Mouse (Mus musculus): ENCODE data around the gene Pip5k1c. TPM values are rescaled to one million over a fixed set of nuclear protein-coding genes. Genes with fewer than 3 reads are reported as not detected.

The Pip5k1c gene
- polyA plus RNA-seq, 1 experiment, result 70.7 TPM

DNA sequence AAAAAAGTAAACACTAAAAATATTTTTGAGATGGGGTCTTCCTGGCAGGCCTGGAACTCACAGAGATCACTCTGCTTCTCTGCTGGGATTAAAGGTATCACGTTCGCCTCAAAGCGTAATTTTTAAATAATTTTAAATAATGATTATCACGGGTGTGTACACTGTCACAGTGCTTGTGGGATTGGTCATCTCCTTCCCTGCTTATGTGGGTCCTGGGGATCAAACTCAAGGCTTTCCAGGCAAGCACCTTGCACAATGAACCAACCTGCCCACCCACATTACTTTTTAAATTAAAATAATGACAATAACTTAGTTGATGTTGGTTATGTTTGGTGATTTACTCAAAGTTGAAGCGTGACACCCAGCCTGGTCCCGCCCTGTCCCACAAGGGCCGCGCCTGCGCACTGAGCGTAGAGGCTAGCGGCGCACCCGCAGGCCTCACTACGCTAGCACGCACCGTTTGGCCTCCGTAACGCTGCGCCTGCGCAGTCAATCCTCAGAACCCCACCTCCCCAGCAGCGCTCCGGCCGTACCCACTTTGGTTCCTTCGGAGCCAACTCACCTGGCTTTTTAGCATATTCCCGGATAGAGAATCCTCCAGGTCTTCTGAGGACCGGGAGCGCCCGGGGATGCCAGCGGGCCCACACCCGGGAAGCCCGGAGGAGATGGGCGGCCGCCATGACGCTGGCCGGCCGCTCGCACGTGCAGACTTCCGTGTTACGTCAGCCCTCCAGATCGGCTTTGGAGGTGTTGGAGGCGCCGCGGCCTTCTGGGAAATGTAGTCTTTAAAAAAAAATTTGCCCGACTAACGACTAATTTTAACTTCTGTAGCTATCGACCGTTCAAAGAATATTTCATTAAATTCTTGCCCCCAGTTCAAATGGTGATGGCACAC is 26.3 kb upstream of the Pip5k1c start, which contains the start of the genes Mrpl54 and Apba3:
TSS of gene Mrpl54 (minus strand) at position 724 of the 895 bp plus-strand sequence.
TSS of gene Apba3 (plus strand) at position 750 of the 895 bp plus-strand sequence.
- H3K36me3 ChIP-seq (ENCODE audit: control insufficient read depth, insufficient read depth, low read length), result peaks cover 2% of the 10 kb centered on the region; the same call in 1 of the 2 replicates
- 1% methylated on average over 48 of the region's 48 CpGs for WGBS
- no peaks in the 10 kb centered on the region for H3K27me3 ChIP-seq (replicated peaks; ENCODE audit: control insufficient read depth, insufficient read depth, low read length)
- peak within 1 kb of the TSS; percentile 62 for H3K4me3 ChIP-seq (ENCODE audit: insufficient read depth, low read depth, low read length)
- TF ChIP-seq CTCF (conservative IDR thresholded peaks at IDR 0.05; ENCODE audit: insufficient read depth, insufficient read length, low read depth, low read length) (no peak), POLR2A (IDR thresholded peaks at IDR 0.05; ENCODE audit: low read depth, low read length) (no peak)
- peak within 1 kb of the TSS; percentile 87 for H3K27ac ChIP-seq (ENCODE audit: insufficient read depth, low read depth, low read length)
- no peaks in the 10 kb centered on the region; the same call in 1 of the 2 replicates for H3K4me1 ChIP-seq (ENCODE audit: control insufficient read depth, insufficient read depth, low read length)
- peak; percentile 97 for DNase-seq

GRCm38 (mm10) chr10:81268056-81268455 is 24.7 kb upstream of the Pip5k1c start:
- Histone ChIP-seq H3K4me3 (ENCODE audit: insufficient read depth, low read depth, low read length) (peak overlapping the region; percentile 64), H3K4me1 (ENCODE audit: control insufficient read depth, insufficient read depth, low read length) (no peaks in the 10 kb centered on the region; the same call in 1 of the 2 replicates), H3K27ac (ENCODE audit: insufficient read depth, low read depth, low read length) (peak overlapping the region; percentile 91), H3K27me3 (replicated peaks; ENCODE audit: control insufficient read depth, insufficient read depth, low read length) (no peaks in the 10 kb centered on the region), H3K36me3 (ENCODE audit: control insufficient read depth, insufficient read depth, low read length) (peaks cover 4% of the 10 kb centered on the region; the same call in 1 of the 2 replicates)
- peak; percentile 81 for TF ChIP-seq POLR2A (IDR thresholded peaks at IDR 0.05; ENCODE audit: low read depth, low read length)
- no peak for TF ChIP-seq CTCF (conservative IDR thresholded peaks at IDR 0.05; ENCODE audit: insufficient read depth, insufficient read length, low read depth, low read length)
- 2% methylated on average over 23 of the region's 23 CpGs for WGBS
- DNase-seq, result peak; percentile 96

DNA sequence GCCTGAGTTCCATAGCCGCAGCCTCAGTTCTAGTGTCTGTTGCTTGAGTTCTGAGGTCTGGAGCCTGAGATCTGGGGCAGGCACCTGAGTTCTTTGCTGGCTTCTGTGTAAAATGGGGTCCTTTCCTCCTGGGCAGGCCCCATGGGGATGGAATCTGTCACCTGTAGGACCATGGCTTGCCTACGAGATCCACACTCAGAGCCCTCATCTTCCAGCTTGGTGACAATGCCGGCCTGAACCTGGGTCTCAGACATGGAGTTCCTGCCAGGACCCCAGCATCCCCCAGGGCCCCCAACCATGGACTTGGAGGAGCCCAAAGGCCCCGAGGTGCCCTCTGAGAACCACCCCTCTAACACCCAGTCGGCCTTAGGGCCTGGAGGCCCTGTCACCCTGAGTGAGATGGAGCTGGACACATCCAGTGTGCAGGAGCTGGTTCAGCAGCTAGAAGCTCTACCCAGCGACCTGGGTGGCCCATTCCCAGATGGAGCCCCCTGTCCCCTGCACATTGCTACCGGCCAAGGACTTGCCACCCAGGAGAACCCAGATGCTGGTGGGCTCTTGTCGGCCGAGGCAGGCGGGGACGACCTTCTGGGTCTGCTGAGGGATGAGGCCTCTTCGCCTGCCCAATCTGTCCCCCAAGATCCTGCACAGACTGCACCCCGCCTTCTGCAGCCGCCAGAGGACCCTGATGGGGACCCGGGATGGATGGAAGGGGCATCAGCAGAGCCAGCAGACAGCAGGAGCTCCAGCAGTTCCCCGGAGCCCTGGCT is 23.9 kb upstream of the Pip5k1c start:
- TF ChIP-seq POLR2A (IDR thresholded peaks at IDR 0.05; ENCODE audit: low read depth, low read length), result no peak
- Histone ChIP-seq H3K4me3 (ENCODE audit: insufficient read depth, low read depth, low read length) (peak overlapping the region; percentile 64), H3K27me3 (replicated peaks; ENCODE audit: control insufficient read depth, insufficient read depth, low read length) (no peaks in the 10 kb centered on the region), H3K36me3 (ENCODE audit: control insufficient read depth, insufficient read depth, low read length) (peaks cover 4% of the 10 kb centered on the region; the same call in 1 of the 2 replicates), H3K4me1 (ENCODE audit: control insufficient read depth, insufficient read depth, low read length) (no peaks in the 10 kb centered on the region; the same call in 1 of the 2 replicates), H3K27ac (ENCODE audit: insufficient read depth, low read depth, low read length) (no peak overlapping the region)
- 67% methylated on average over 16 of the region's 16 CpGs for WGBS
- DNase-seq, result no peak

DNA sequence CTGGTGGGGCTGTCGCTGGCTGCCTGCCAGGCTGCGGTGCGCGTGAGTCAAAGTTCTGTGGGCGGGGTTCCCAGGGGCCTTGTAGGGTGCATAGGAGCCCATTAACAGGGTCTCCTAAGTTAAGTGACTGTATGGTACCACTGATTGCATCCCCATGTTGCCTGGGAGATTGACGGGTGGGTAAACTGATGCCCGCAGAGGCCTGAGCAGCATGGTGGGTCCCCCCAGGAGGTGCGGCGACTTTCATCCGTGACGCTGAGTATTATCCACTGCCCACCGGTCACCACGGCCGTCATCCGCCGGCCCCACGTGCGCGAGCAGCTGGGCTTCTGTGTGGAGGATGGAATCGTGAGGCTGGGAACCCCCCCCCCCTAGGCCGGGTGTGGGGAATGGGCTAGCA is 20.4 kb upstream of the Pip5k1c start:
- no peak for TF ChIP-seq CTCF (conservative IDR thresholded peaks at IDR 0.05; ENCODE audit: insufficient read depth, insufficient read length, low read depth, low read length)
- TF ChIP-seq POLR2A (IDR thresholded peaks at IDR 0.05; ENCODE audit: low read depth, low read length), result no peak
- 90% methylated on average over 21 of the region's 21 CpGs for WGBS
- Histone ChIP-seq H3K4me3 (ENCODE audit: insufficient read depth, low read depth, low read length) (no peak overlapping the region), H3K36me3 (ENCODE audit: control insufficient read depth, insufficient read depth, low read length) (peaks cover 4% of the 10 kb centered on the region; the same call in 1 of the 2 replicates), H3K27ac (ENCODE audit: insufficient read depth, low read depth, low read length) (no peak overlapping the region), H3K4me1 (ENCODE audit: control insufficient read depth, insufficient read depth, low read length) (no peaks in the 10 kb centered on the region), H3K27me3 (replicated peaks; ENCODE audit: control insufficient read depth, insufficient read depth, low read length) (no peaks in the 10 kb centered on the region)
- no peak for DNase-seq

DNA sequence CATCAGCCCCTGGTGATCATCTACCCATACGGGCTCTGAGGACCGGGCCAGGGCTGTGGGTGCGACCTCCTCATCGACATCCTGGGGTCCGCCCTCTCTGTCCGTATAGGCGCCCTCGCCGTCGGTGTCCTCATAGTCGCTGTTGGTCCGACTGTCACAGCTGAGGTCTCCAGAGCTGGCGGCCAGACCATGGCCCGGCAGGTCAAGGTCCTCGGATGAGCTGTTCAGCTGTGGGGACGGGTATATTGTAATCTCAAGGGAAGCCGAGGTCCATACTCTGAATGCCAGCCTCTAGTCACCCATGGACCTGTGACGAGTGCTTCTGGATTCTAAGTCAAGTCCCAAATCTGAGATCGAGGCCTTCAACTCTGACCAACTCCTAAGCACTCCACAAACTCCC is 18.9 kb upstream of the Pip5k1c start:
- H3K4me1 ChIP-seq (ENCODE audit: control insufficient read depth, insufficient read depth, low read length), result no peaks in the 10 kb centered on the region
- H3K4me3 ChIP-seq (ENCODE audit: insufficient read depth, low read depth, low read length), result no peak overlapping the region
- no peaks in the 10 kb centered on the region for H3K27me3 ChIP-seq (replicated peaks; ENCODE audit: control insufficient read depth, insufficient read depth, low read length)
- TF ChIP-seq CTCF (conservative IDR thresholded peaks at IDR 0.05; ENCODE audit: insufficient read depth, insufficient read length, low read depth, low read length), result no peak
- no peak for TF ChIP-seq POLR2A (IDR thresholded peaks at IDR 0.05; ENCODE audit: low read depth, low read length)
- H3K27ac ChIP-seq (ENCODE audit: insufficient read depth, low read depth, low read length), result no peak overlapping the region
- peaks cover 4% of the 10 kb centered on the region; the same call in 1 of the 2 replicates for H3K36me3 ChIP-seq (ENCODE audit: control insufficient read depth, insufficient read depth, low read length)
- no peak for DNase-seq
- 86% methylated on average over 19 of the region's 19 CpGs for WGBS

GRCm38 (mm10) chr10:81277676-81278075 is 15.1 kb upstream of the Pip5k1c start:
- no peak for DNase-seq
- H3K4me3 ChIP-seq (ENCODE audit: insufficient read depth, low read depth, low read length), result no peak overlapping the region
- H3K36me3 ChIP-seq (ENCODE audit: control insufficient read depth, insufficient read depth, low read length), result no peaks in the 10 kb centered on the region; the same call in 1 of the 2 replicates
- no peaks in the 10 kb centered on the region for H3K27me3 ChIP-seq (replicated peaks; ENCODE audit: control insufficient read depth, insufficient read depth, low read length)
- TF ChIP-seq POLR2A (IDR thresholded peaks at IDR 0.05; ENCODE audit: low read depth, low read length) (no peak), CTCF (conservative IDR thresholded peaks at IDR 0.05; ENCODE audit: insufficient read depth, insufficient read length, low read depth, low read length) (no peak)
- no peaks in the 10 kb centered on the region for H3K4me1 ChIP-seq (ENCODE audit: control insufficient read depth, insufficient read depth, low read length)
- 90% methylated on average over 22 of the region's 22 CpGs for WGBS
- no peak overlapping the region for H3K27ac ChIP-seq (ENCODE audit: insufficient read depth, low read depth, low read length)
